Mouse (Mus musculus): Measurements from ENCODE around the gene 4930562C15Rik. TPM values are rescaled to one million over a fixed set of nuclear protein-coding genes. Genes with fewer than 3 reads are reported as not detected.

Gene 4930562C15Rik
- total and polyA plus RNA-seq, 2 experiments from 2014 or later, result 0.17 TPM; not detected in 1

- H3K4me1 ChIP-seq (ENCODE audit: insufficient read depth), result no peaks in the 10 kb centered on the region
- DNase-seq, result no peak
- H3K27ac ChIP-seq (ENCODE audit: low read depth, low read length), result no peak overlapping the region
- no peak overlapping the region for H3K4me2 ChIP-seq (ENCODE audit: low read depth)
- H3K4me3 ChIP-seq (ENCODE audit: low read depth, low read length), result no peak overlapping the region
- 99% methylated on average over 2 of the region's 2 CpGs for whole genome bisulfite sequencing
- H3K36me3 ChIP-seq (ENCODE audit: insufficient read depth), result peaks cover 47% of the 10 kb centered on the region
- no peak for ATAC-seq
- H3K9me3 ChIP-seq (ENCODE audit: low read length), result no peaks in the 10 kb centered on the region
- no peaks in the 10 kb centered on the region for H3K27me3 ChIP-seq (ENCODE audit: insufficient read depth, low read length)
- TF ChIP-seq CTCF (IDR thresholded peaks at IDR 0.05; ENCODE audit: low read depth), result peak; percentile 60
- H3K9ac ChIP-seq, result no peak overlapping the region
These were observed 74.5 kb downstream of the 4930562C15Rik start for GRCm38 (mm10) chr16:4909745-4910144.

- peaks cover 53% of the 10 kb centered on the region for H3K36me3 ChIP-seq (ENCODE audit: insufficient read depth)
These were observed 75.5 kb downstream of the 4930562C15Rik start for GRCm38 (mm10) chr16:4910758-4911157.

GRCm38 (mm10) chr16:4912074-4912648 lies 76.9 kb downstream of the 4930562C15Rik start:
- no peak overlapping the region for H3K4me3 ChIP-seq (ENCODE audit: low read depth, low read length)
- no peak overlapping the region for H3K27ac ChIP-seq (ENCODE audit: low read depth, low read length)
- no peak for DNase-seq
- 81% methylated on average over 10 of the region's 10 CpGs for WGBS
- no peak for ATAC-seq
- no peak overlapping the region for H3K4me2 ChIP-seq (ENCODE audit: low read depth)
- no peak for TF ChIP-seq CTCF (IDR thresholded peaks at IDR 0.05; ENCODE audit: low read depth)
- no peak overlapping the region for H3K9ac ChIP-seq
- H3K36me3 ChIP-seq (ENCODE audit: insufficient read depth), result peaks cover 66% of the 10 kb centered on the region
- no peaks in the 10 kb centered on the region for H3K9me3 ChIP-seq (ENCODE audit: low read length)
- H3K27me3 ChIP-seq (ENCODE audit: insufficient read depth, low read length), result no peaks in the 10 kb centered on the region
- H3K4me1 ChIP-seq (ENCODE audit: insufficient read depth), result no peaks in the 10 kb centered on the region

More at GRCm38 (mm10) chr16:4910758-4911157, 75.5 kb downstream of the 4930562C15Rik start:
- no peak overlapping the region for H3K4me2 ChIP-seq (ENCODE audit: low read depth)
- no peak for DNase-seq
- no peaks in the 10 kb centered on the region for H3K4me1 ChIP-seq (ENCODE audit: insufficient read depth)
- H3K27ac ChIP-seq (ENCODE audit: low read depth, low read length), result no peak overlapping the region
- H3K4me3 ChIP-seq (ENCODE audit: low read depth, low read length), result no peak overlapping the region
- TF ChIP-seq CTCF (IDR thresholded peaks at IDR 0.05; ENCODE audit: low read depth), result no peak
- ATAC-seq, result no peak
- no peaks in the 10 kb centered on the region for H3K9me3 ChIP-seq (ENCODE audit: low read length)
- no peaks in the 10 kb centered on the region for H3K27me3 ChIP-seq (ENCODE audit: insufficient read depth, low read length)
- no peak overlapping the region for H3K9ac ChIP-seq
- WGBS, result 91% methylated on average over 8 of the region's 8 CpGs

- DNase-seq (no peak), ATAC-seq (peak; percentile 18)
- Histone ChIP-seq H3K4me2 (ENCODE audit: low read depth) (no peak overlapping the region), H3K36me3 (ENCODE audit: insufficient read depth) (peaks cover 69% of the 10 kb centered on the region), H3K4me3 (ENCODE audit: low read depth, low read length) (no peak overlapping the region), H3K9ac (no peak overlapping the region), H3K27ac (ENCODE audit: low read depth, low read length) (peak overlapping the region; percentile 36), H3K9me3 (ENCODE audit: low read length) (no peaks in the 10 kb centered on the region), H3K27me3 (ENCODE audit: insufficient read depth, low read length) (no peaks in the 10 kb centered on the region), H3K4me1 (ENCODE audit: insufficient read depth) (no peaks in the 10 kb centered on the region)
- TF ChIP-seq CTCF (IDR thresholded peaks at IDR 0.05; ENCODE audit: low read depth), result peak; percentile 26; the same call in 1 of the 2 replicates
- WGBS, result 75% methylated on average over 11 of the region's 11 CpGs
These were observed 77.9 kb downstream of the 4930562C15Rik start for GRCm38 (mm10) chr16:4912907-4913782.

- no peak overlapping the region for H3K4me3 ChIP-seq (ENCODE audit: low read depth, low read length)
- 34% methylated on average over 12 of the region's 12 CpGs for WGBS
- H3K27ac ChIP-seq (ENCODE audit: low read depth, low read length), result peak overlapping the region; percentile 36; the same call in 1 of the 2 replicates
- no peaks in the 10 kb centered on the region for H3K4me1 ChIP-seq (ENCODE audit: insufficient read depth)
- ATAC-seq (peak; percentile 82), DNase-seq (peak; percentile 83)
- peaks cover 65% of the 10 kb centered on the region for H3K36me3 ChIP-seq (ENCODE audit: insufficient read depth)
- no peak overlapping the region for H3K9ac ChIP-seq
- peak; percentile 97 for TF ChIP-seq CTCF (IDR thresholded peaks at IDR 0.05; ENCODE audit: low read depth)
- no peaks in the 10 kb centered on the region for H3K9me3 ChIP-seq (ENCODE audit: low read length)
- no peak overlapping the region for H3K4me2 ChIP-seq (ENCODE audit: low read depth)
- H3K27me3 ChIP-seq (ENCODE audit: insufficient read depth, low read length), result no peaks in the 10 kb centered on the region
These were observed 78.8 kb downstream of the 4930562C15Rik start for GRCm38 (mm10) chr16:4913783-4914735.

GRCm38 (mm10) chr16:4915931-4916330 lies 80.7 kb downstream of the 4930562C15Rik start:
- no peak for DNase-seq
- Histone ChIP-seq H3K4me1 (ENCODE audit: insufficient read depth) (no peaks in the 10 kb centered on the region), H3K9me3 (ENCODE audit: low read length) (no peaks in the 10 kb centered on the region), H3K4me3 (ENCODE audit: low read depth, low read length) (no peak overlapping the region), H3K4me2 (ENCODE audit: low read depth) (no peak overlapping the region), H3K36me3 (ENCODE audit: insufficient read depth) (peaks cover 62% of the 10 kb centered on the region), H3K27ac (ENCODE audit: low read depth, low read length) (no peak overlapping the region), H3K9ac (no peak overlapping the region), H3K27me3 (ENCODE audit: insufficient read depth, low read length) (no peaks in the 10 kb centered on the region)
- ATAC-seq, result no peak
- WGBS, result 93% methylated on average over 3 of the region's 3 CpGs
- TF ChIP-seq CTCF (IDR thresholded peaks at IDR 0.05; ENCODE audit: low read depth), result no peak
